Mouse (Mus musculus) forebrain, embryonic 14.5 days (tissue): Measurements from ENCODE around the gene Heph. TPM values are rescaled to one million over a fixed set of nuclear protein-coding genes. Genes with fewer than 3 reads are reported as not detected.
"Not testable (repeated sequence)": the region's sequence is repeated elsewhere in the genome, so short reads cannot be mapped to it uniquely, and the experiment has no call there.

Experiments
- ATAC-seq: fragments of 200-750 bp; cut with Nextera tagmentation; 2 replicates; pipeline ENCODE4 v1.8.0; 2017; ENCODE audit warnings: mild to moderate bottlenecking, moderate library complexity
- DNase-seq: peaks from one replicate; pipeline ENCODE4 v3.0.0-alpha.2; 2015; ENCODE audit warnings: low spot score
- H3K27ac ChIP-seq: fragments of 300-500 bp; sonication (generic); 2 replicates; pipeline ENCODE4 v1.5.1; 2014; ENCODE audit warnings: low read depth, mild to moderate bottlenecking, control low read depth, low read length, moderate library complexity
- H3K27me3 ChIP-seq: fragments of 300-500 bp; sonication (generic); replicated peaks from 2 replicates; pipeline ENCODE4 v1.6.1; 2014; ENCODE audit warnings: low read length, control low read depth, mixed read lengths; ENCODE audit not compliant: control insufficient read depth, insufficient read depth
- H3K36me3 ChIP-seq: fragments of 300-500 bp; sonication (generic); 2 replicates; pipeline ENCODE4 v1.6.1; 2014; ENCODE audit warnings: low read length, control low read depth; ENCODE audit not compliant: control insufficient read depth, insufficient read depth
- H3K4me1 ChIP-seq: fragments of 300-500 bp; sonication (generic); 2 replicates; pipeline ENCODE4 v1.6.1; 2014; ENCODE audit warnings: antibody characterized with exemption, low read length, control low read depth; ENCODE audit not compliant: control insufficient read depth, insufficient read depth
- H3K4me2 ChIP-seq: fragments of 300-500 bp; sonication (generic); 2 replicates; pipeline ENCODE4 v1.6.1; 2014; ENCODE audit warnings: mild to moderate bottlenecking, control low read depth, low read length
- H3K4me3 ChIP-seq: fragments of 300-500 bp; sonication (generic); 2 replicates; pipeline ENCODE4 v1.5.1; 2014; ENCODE audit warnings: low read depth, low read length, control low read depth
- H3K9ac ChIP-seq: fragments of 300-500 bp; sonication (generic); 2 replicates; pipeline ENCODE4 v1.6.1; 2014; ENCODE audit warnings: mild to moderate bottlenecking, low read length, control low read depth, moderate library complexity
- H3K9me3 ChIP-seq: fragments of 300-500 bp; sonication (generic); replicated peaks from 2 replicates; pipeline ENCODE4 v1.6.1; 2016; ENCODE audit warnings: low read length, control low read depth, mixed read lengths; ENCODE audit not compliant: control insufficient read depth
- WGBS: fragments of 180-500 bp; shearing (Covaris S2); extraction: QIAGEN DNeasy Blood & Tissue Kit; methylation state at CpG from one replicate; pipeline ENCODE4 v1.1.7; 2014; 5-methylcytosine and 5-hydroxymethylcytosine counted together
- polyA plus RNA-seq: library from polyadenylated mRNA; unstranded; fragments of >200 nt; fragmentation: Nextera tagmentation; extraction: Ambion mirVana; gene quantifications from 2 replicates; pipeline ENCODE4 v1.2.1, GENCODE M21; 2014

Heph gene
- polyA plus RNA-seq: 3.0 and 3.5 TPM in 2 replicates

GRCm38 (mm10) chrX:96455149-96455548 lies at the start of gene Heph:
Gene Heph (plus strand): TSS chrX:96455359.
- no peak for ATAC-seq
- Histone ChIP-seq H3K27me3 (no peaks in the 10 kb centered on the region), H3K4me3 (no peak within 1 kb of the TSS), H3K27ac (no peak within 1 kb of the TSS), H3K9me3 (no peaks in the 10 kb centered on the region), H3K9ac (no peak within 1 kb of the TSS), H3K4me2 (no peak within 1 kb of the TSS), H3K36me3 (no peaks in the 10 kb centered on the region), H3K4me1 (no peaks in the 10 kb centered on the region)
- 65% methylated on average over 2 of the region's 2 CpGs for WGBS
- no peak for DNase-seq

- not testable (repeated sequence) for H3K36me3 ChIP-seq, ATAC-seq, DNase-seq, H3K4me2 ChIP-seq, H3K9ac ChIP-seq, H3K9me3 ChIP-seq, H3K4me3 ChIP-seq, H3K4me1 ChIP-seq, H3K27ac ChIP-seq, H3K27me3 ChIP-seq
- WGBS: 79% methylated on average over 4 of the region's 4 CpGs
Observed at GRCm38 (mm10) chrX:96415351-96415750, 39.8 kb upstream of the Heph start.

GRCm38 (mm10) chrX:96416970-96417369 lies 38.2 kb upstream of the Heph start:
- no peak overlapping the region for H3K27ac ChIP-seq
- 97% methylated on average over 1 of the region's 1 CpGs for WGBS
- H3K4me2 ChIP-seq: no peak overlapping the region
- no peak for DNase-seq
- no peaks in the 10 kb centered on the region for H3K9me3 ChIP-seq
- no peak for ATAC-seq
- H3K27me3 ChIP-seq: no peaks in the 10 kb centered on the region
- H3K36me3 ChIP-seq: no peaks in the 10 kb centered on the region
- no peaks in the 10 kb centered on the region for H3K4me1 ChIP-seq
- no peak overlapping the region for H3K4me3 ChIP-seq
- H3K9ac ChIP-seq: no peak overlapping the region

GRCm38 (mm10) chrX:96417733-96418132 lies 37.4 kb upstream of the Heph start:
- Histone ChIP-seq H3K4me3 (no peak overlapping the region), H3K27me3 (no peaks in the 10 kb centered on the region), H3K9me3 (no peaks in the 10 kb centered on the region), H3K4me2 (no peak overlapping the region), H3K27ac (no peak overlapping the region), H3K4me1 (no peaks in the 10 kb centered on the region), H3K36me3 (no peaks in the 10 kb centered on the region), H3K9ac (no peak overlapping the region)
- ATAC-seq (no peak), DNase-seq (no peak)
- 52% methylated on average over 1 of the region's 1 CpGs for WGBS

- Histone ChIP-seq H3K4me2 (no peak overlapping the region), H3K27me3 (no peaks in the 10 kb centered on the region), H3K36me3 (no peaks in the 10 kb centered on the region), H3K27ac (no peak overlapping the region), H3K9me3 (no peaks in the 10 kb centered on the region), H3K4me3 (no peak overlapping the region), H3K9ac (no peak overlapping the region), H3K4me1 (no peaks in the 10 kb centered on the region)
- ATAC-seq: no peak
- no peak for DNase-seq
Observed at GRCm38 (mm10) chrX:96419383-96419782, 35.8 kb upstream of the Heph start.

GRCm38 (mm10) chrX:96456201-96456963 lies 1.2 kb downstream of the Heph start, which contains the start of gene Hsf3:
Gene Hsf3 (minus strand): TSS chrX:96456294.
- DNase-seq (peak; percentile 5), ATAC-seq (no peak; the same call in 1 of the 2 replicates)
- WGBS: 26% methylated on average over 9 of the region's 9 CpGs
- no peak within 1 kb of the TSS for H3K27ac ChIP-seq
- H3K36me3 ChIP-seq: no peaks in the 10 kb centered on the region
- no peak within 1 kb of the TSS for H3K4me3 ChIP-seq
- H3K4me2 ChIP-seq: 0 out of 2 replicates have a peak within 1 kb of the TSS, but pooled peaks have one; percentile 3
- no peaks in the 10 kb centered on the region for H3K27me3 ChIP-seq
- H3K9me3 ChIP-seq: no peaks in the 10 kb centered on the region
- no peaks in the 10 kb centered on the region for H3K4me1 ChIP-seq
- no peak within 1 kb of the TSS for H3K9ac ChIP-seq

- 70% methylated on average over 1 of the region's 1 CpGs for WGBS
- H3K9ac ChIP-seq: no peak overlapping the region
- no peak for ATAC-seq
- H3K4me3 ChIP-seq: no peak overlapping the region
- H3K27ac ChIP-seq: no peak overlapping the region
- no peak overlapping the region for H3K4me2 ChIP-seq
- no peaks in the 10 kb centered on the region for H3K4me1 ChIP-seq
- H3K27me3 ChIP-seq: no peaks in the 10 kb centered on the region
- peak; percentile 5 for DNase-seq
- H3K9me3 ChIP-seq: no peaks in the 10 kb centered on the region
- no peaks in the 10 kb centered on the region for H3K36me3 ChIP-seq
Observed at GRCm38 (mm10) chrX:96501580-96501979, 46.4 kb downstream of the Heph start.

Other genes with a start within 250 kb of the Heph start
- gene Vsig4, start 161.9 kb upstream of the Heph start, polyA plus RNA-seq: not detected in 2 replicates
- not detected in 2 replicates for gene Hsf3, start 935 bp downstream of the Heph start, polyA plus RNA-seq